Mouse (Mus musculus) liver, embryonic 16.5 days (tissue): ENCODE measurements around the gene Galnt4. TPM values are rescaled to one million over a fixed set of nuclear protein-coding genes. Genes with fewer than 3 reads are reported as not detected.

Experiments
- ATAC-seq: fragments of 200-750 bp; cut with Nextera tagmentation; 2 replicates; pipeline ENCODE4 v1.8.0; 2017; ENCODE audit warnings: low read depth, mild to moderate bottlenecking, moderate number of reproducible peaks, moderate library complexity
- H3K27ac ChIP-seq: fragments of 300-500 bp; sonication (generic); 2 replicates; pipeline ENCODE4 v1.5.1; 2014; ENCODE audit warnings: mild to moderate bottlenecking, low read length
- H3K27me3 ChIP-seq: fragments of 300-500 bp; sonication (generic); 2 replicates; pipeline ENCODE4 v1.6.1; 2014; ENCODE audit warnings: low read depth, low read length, mixed read lengths; ENCODE audit not compliant: control insufficient read depth, insufficient read depth
- H3K36me3 ChIP-seq: fragments of 300-500 bp; sonication (generic); 2 replicates; pipeline ENCODE4 v1.6.1; 2014; ENCODE audit warnings: mild to moderate bottlenecking; ENCODE audit not compliant: control insufficient read depth, insufficient read depth
- H3K4me1 ChIP-seq: fragments of 300-500 bp; sonication (generic); 2 replicates; pipeline ENCODE4 v1.6.1; 2014; ENCODE audit warnings: low read depth, low read length, mixed read lengths; ENCODE audit not compliant: control insufficient read depth
- H3K4me2 ChIP-seq: fragments of 300-500 bp; sonication (generic); 2 replicates; pipeline ENCODE4 v1.6.1; 2014; ENCODE audit warnings: low read depth, low read length, mixed read lengths
- H3K4me3 ChIP-seq: fragments of 300-500 bp; sonication (generic); 2 replicates; pipeline ENCODE4 v1.5.1; 2014; ENCODE audit warnings: low read depth, mild to moderate bottlenecking, low read length
- H3K9ac ChIP-seq: fragments of 300-500 bp; sonication (generic); 2 replicates; pipeline ENCODE4 v1.6.1; 2014; ENCODE audit warnings: low read depth, low read length
- H3K9me3 ChIP-seq: fragments of 300-500 bp; sonication (generic); replicated peaks from 2 replicates; pipeline ENCODE4 v1.6.1; 2016; ENCODE audit warnings: low read length; ENCODE audit not compliant: control insufficient read depth
- WGBS: fragments of 180-500 bp; shearing (Covaris S2); extraction: QIAGEN DNeasy Blood & Tissue Kit; methylation state at CpG from one replicate; pipeline ENCODE4 v1.1.7; 2014; ENCODE audit not compliant: insufficient replicate concordance; 5-methylcytosine and 5-hydroxymethylcytosine counted together
- polyA plus RNA-seq: library from polyadenylated mRNA; unstranded; fragments of >200 nt; fragmentation: Nextera tagmentation; extraction: Ambion mirVana; gene quantifications from 2 replicates; pipeline ENCODE4 v1.2.1, GENCODE M21; 2015

Galnt4 gene
- polyA plus RNA-seq: 2.8 and 3.1 TPM in 2 replicates

DNA sequence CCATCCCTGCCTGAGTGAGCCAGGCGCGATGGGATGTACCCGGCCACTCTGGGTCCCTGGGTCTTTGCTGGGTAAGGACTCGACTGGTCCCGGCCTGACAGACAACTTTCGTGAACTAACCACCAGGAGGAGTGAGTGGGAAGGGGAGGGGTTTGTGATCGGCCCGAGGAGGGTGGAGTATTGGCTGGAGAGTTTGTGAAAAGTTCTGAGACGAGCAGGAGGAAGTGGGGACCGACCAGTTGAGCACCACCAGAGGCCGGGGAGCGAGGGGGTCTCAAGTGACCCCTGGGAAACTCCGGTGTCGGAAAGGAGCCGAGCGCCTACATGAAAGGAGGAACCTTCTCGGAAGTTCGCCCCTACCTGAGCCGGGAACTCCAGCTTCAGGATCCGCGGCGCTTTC lies at the start of gene Galnt4:
TSS of gene Galnt4 (plus strand) at position 196 of the 400 bp plus-strand sequence.
- WGBS: 0% methylated on average over 22 of the region's 22 CpGs
- H3K27me3 ChIP-seq: no peaks in the 10 kb centered on the region
- peak within 1 kb of the TSS; percentile 98 for H3K4me2 ChIP-seq
- H3K4me1 ChIP-seq: peaks cover 12% of the 10 kb centered on the region
- H3K36me3 ChIP-seq: peaks cover 5% of the 10 kb centered on the region
- no peaks in the 10 kb centered on the region for H3K9me3 ChIP-seq
- ATAC-seq: peak; percentile 80
- peak within 1 kb of the TSS; percentile 97 for H3K4me3 ChIP-seq
- H3K27ac ChIP-seq: peak within 1 kb of the TSS; percentile 87
- peak within 1 kb of the TSS; percentile 85 for H3K9ac ChIP-seq

DNA sequence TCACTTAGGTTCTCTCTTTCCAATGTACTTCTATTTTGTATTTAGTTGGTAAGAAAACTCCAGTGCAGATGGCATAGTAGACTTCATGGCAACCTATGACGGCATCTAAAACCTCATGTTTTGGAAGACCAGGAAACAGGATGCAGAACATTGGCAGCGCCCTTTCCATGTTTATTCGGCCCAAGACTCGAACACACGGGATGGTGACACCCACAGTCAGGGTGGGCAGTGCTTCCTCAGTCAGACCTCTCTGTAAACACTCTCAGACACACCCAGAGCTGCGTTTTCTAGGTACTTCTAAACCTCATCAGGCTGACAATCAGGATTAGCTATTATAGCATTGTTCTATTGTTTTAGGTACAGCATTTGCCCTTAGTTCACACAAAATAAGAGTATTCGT lies 47.4 kb upstream of the Galnt4 start:
- H3K27ac ChIP-seq: no peak overlapping the region
- H3K9me3 ChIP-seq: no peaks in the 10 kb centered on the region
- H3K4me1 ChIP-seq: no peaks in the 10 kb centered on the region
- WGBS: 61% methylated on average over 7 of the region's 7 CpGs
- no peaks in the 10 kb centered on the region for H3K36me3 ChIP-seq
- H3K4me3 ChIP-seq: no peak overlapping the region
- no peak overlapping the region for H3K4me2 ChIP-seq
- ATAC-seq: no peak
- no peak overlapping the region for H3K9ac ChIP-seq
- no peaks in the 10 kb centered on the region for H3K27me3 ChIP-seq

GRCm38 (mm10) chr10:99061418-99061817 lies 46.5 kb upstream of the Galnt4 start:
- H3K9me3 ChIP-seq: no peaks in the 10 kb centered on the region
- no peak for ATAC-seq

GRCm38 (mm10) chr10:99062546-99062945 lies 45.4 kb upstream of the Galnt4 start:
- no peaks in the 10 kb centered on the region for H3K9me3 ChIP-seq
- no peak overlapping the region for H3K27ac ChIP-seq
- H3K27me3 ChIP-seq: no peaks in the 10 kb centered on the region
- no peak overlapping the region for H3K9ac ChIP-seq
- no peaks in the 10 kb centered on the region for H3K36me3 ChIP-seq
- no peak for ATAC-seq
- WGBS: 50% methylated on average over 5 of the region's 5 CpGs
- H3K4me2 ChIP-seq: no peak overlapping the region
- no peaks in the 10 kb centered on the region for H3K4me1 ChIP-seq
- no peak overlapping the region for H3K4me3 ChIP-seq

More at GRCm38 (mm10) chr10:99061418-99061817, 46.5 kb upstream of the Galnt4 start:
- no peak overlapping the region for H3K27ac ChIP-seq
- H3K27me3 ChIP-seq: no peaks in the 10 kb centered on the region
- WGBS: 65% methylated on average over 10 of the region's 10 CpGs
- no peak overlapping the region for H3K9ac ChIP-seq
- H3K36me3 ChIP-seq: no peaks in the 10 kb centered on the region
- no peak overlapping the region for H3K4me3 ChIP-seq
- H3K4me2 ChIP-seq: no peak overlapping the region
- H3K4me1 ChIP-seq: no peaks in the 10 kb centered on the region

DNA sequence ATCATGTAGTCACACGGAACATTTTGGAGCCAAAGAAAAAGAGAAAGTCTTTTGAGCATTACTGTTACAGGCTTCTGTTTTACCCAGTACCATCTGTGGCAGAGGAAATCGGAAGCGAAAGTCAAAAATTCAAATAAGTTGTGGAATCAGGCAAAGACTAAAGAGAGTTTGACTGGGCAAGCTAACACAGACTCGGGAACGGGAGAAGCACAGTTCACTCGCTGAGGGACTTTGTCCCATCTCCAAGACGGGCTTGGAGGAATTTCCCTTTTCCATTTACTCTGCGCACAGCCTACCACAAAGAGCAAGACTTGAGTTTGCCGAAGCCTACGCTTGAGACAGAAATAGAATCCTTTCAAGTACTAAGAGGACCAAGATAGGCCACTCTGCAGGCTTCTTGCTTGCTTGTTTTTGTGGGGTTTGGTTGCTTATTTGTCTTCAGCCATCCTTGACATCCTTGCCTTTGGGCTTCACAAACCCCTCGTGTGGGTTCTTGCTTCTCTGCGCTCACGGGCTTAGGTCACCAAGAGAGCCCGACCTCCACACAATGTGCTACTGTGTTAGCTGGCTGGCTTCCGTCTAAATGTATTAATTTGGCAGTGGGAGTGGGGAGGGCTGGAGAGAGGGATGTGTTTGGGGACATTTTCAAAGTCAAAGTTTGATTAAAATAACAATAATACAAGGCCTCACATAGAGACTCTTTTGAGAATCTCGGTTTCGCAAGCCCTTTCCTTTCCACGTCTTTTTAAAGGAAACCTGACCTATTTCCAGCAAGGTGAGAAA lies 31.7 kb upstream of the Galnt4 start:
- Histone ChIP-seq H3K27me3 (no peaks in the 10 kb centered on the region), H3K9me3 (no peaks in the 10 kb centered on the region), H3K4me1 (no peaks in the 10 kb centered on the region), H3K36me3 (no peaks in the 10 kb centered on the region), H3K9ac (no peak overlapping the region), H3K4me2 (no peak overlapping the region), H3K4me3 (no peak overlapping the region), H3K27ac (no peak overlapping the region)
- 73% methylated on average over 18 of the region's 18 CpGs for WGBS
- ATAC-seq: no peak

DNA sequence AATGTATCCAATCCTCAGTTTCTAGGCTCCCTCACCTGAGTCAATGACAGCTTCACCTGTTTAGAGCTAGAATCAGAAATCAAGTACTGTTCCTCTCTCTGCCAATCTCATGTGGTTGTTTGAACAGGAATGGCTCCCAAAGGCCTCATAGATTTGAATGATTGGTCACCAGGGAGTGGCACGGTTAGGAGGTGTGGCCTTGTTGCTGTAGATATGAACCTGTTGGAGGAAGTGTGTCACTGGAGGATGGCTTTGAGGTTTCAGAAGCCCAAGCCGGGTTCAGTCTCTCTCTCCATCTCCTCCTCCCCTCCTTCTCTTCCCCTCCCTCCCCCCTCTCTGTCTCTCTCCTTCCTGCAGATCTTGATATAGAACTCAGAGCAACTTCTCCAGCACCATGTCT lies 29.3 kb upstream of the Galnt4 start:
- no peaks in the 10 kb centered on the region for H3K9me3 ChIP-seq
- H3K27me3 ChIP-seq: no peaks in the 10 kb centered on the region
- H3K27ac ChIP-seq: no peak overlapping the region
- no peak for ATAC-seq
- no peak overlapping the region for H3K4me2 ChIP-seq
- no peak overlapping the region for H3K9ac ChIP-seq
- no peak overlapping the region for H3K4me3 ChIP-seq
- WGBS: 27% methylated on average over 2 of the region's 2 CpGs
- H3K36me3 ChIP-seq: no peaks in the 10 kb centered on the region
- no peaks in the 10 kb centered on the region for H3K4me1 ChIP-seq

DNA sequence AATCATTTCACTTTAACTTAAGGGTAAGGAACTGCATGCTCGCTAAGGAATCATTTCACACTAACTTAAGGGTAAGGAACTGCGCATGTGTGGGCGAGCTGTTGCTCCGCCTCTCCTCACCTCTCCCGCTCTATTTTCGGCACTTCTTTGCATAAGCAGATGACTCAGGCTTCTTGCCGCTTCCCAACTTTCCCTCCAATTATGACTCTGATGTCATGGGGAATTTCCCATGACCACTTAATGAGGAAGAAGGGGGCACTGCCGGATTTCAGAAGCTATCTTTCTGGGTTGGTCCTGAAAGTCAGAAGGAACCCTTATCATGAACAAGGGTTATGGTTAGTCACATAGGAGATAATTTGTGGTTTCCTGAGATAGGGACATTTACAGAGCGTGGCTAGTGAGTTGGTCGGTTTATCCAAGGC lies 26.4 kb upstream of the Galnt4 start:
- Histone ChIP-seq H3K4me3 (no peak overlapping the region), H3K9ac (no peak overlapping the region), H3K4me1 (no peaks in the 10 kb centered on the region), H3K27me3 (no peaks in the 10 kb centered on the region), H3K36me3 (no peaks in the 10 kb centered on the region), H3K4me2 (no peak overlapping the region), H3K9me3 (no peaks in the 10 kb centered on the region), H3K27ac (no peak overlapping the region)
- no peak for ATAC-seq
- 44% methylated on average over 10 of the region's 10 CpGs for WGBS

DNA sequence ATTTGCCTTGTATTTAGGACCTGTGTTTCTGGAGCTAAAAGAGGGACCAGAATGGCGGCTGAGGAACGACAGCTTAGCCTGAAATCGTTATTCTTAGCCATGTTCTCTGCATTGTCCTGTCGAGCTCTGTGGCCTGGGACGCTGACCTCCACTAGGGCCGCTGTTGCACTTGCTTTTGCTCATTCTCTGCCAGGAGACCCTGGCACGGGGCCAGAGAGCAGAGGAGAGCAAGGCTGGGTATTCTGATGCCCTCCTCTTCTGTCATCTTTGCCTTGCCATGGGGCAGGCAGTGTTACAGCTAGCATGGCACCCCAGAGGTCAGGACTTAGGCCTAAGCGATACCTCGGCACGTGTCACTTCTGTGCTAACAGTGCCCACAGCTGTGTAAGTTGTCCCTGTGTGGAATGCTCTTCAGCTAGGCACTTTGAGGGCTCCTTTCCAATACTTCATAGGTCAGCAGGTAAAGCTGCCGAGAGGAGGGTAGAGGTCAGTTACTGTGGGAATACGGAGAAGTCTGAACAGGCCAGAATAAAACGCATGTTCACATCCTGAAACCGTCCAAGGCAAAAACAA lies 24.4 kb upstream of the Galnt4 start:
- Histone ChIP-seq H3K4me1 (no peaks in the 10 kb centered on the region), H3K9me3 (no peaks in the 10 kb centered on the region), H3K4me2 (no peak overlapping the region), H3K27me3 (no peaks in the 10 kb centered on the region), H3K27ac (no peak overlapping the region), H3K36me3 (no peaks in the 10 kb centered on the region), H3K9ac (no peak overlapping the region), H3K4me3 (no peak overlapping the region)
- ATAC-seq: no peak
- 75% methylated on average over 14 of the region's 14 CpGs for WGBS
